Mouse (Mus musculus) lung, adult 2 months (tissue): Measurements from ENCODE around the gene Kpnb1.

Source experiments
- CTCF ChIP-seq: fragments of 200-500 bp; IDR thresholded peaks from 2 replicates; pipeline ENCODE4 v1.5.1; 2011; ENCODE audit warnings: mild to moderate bottlenecking, low read length, control low read depth; ENCODE audit not compliant: insufficient read depth
- POLR2A ChIP-seq: fragments of 200-500 bp; IDR thresholded peaks from 2 replicates; pipeline ENCODE4 v1.6.1; 2011; ENCODE audit warnings: low read depth, mild to moderate bottlenecking, control low read depth, low read length, borderline replicate concordance; ENCODE audit errors: extremely low read depth

GRCm38 (mm10) chr11:97148591-97148990 is 39.1 kb downstream of the Kpnb1 start:
- TF ChIP-seq CTCF (no peak), POLR2A (no peak)
